Mouse (Mus musculus) CH12.LX (cell line): ENCODE measurements around the gene Srp54a.

ENCODE experiments used
- CTCF ChIP-seq, 2 experiments: IDR thresholded peaks in 1 of 2; conservative IDR thresholded peaks in 1 of 2; 2 replicates each; pipeline ENCODE4 v1.5.1; 2011 to 2012; ENCODE audit warnings: low read depth in 2 of 2, low read length in 2 of 2, improper control_type of control experiment in 1 of 2, inconsistent platforms in 1 of 2, mild to moderate bottlenecking in 1 of 2, moderate library complexity in 1 of 2
- MXI1 ChIP-seq: IDR thresholded peaks from 2 replicates; pipeline ENCODE4 v1.6.1; 2011; ENCODE audit warnings: mild to moderate bottlenecking, low read depth, low read length, improper control_type of control experiment

DNA sequence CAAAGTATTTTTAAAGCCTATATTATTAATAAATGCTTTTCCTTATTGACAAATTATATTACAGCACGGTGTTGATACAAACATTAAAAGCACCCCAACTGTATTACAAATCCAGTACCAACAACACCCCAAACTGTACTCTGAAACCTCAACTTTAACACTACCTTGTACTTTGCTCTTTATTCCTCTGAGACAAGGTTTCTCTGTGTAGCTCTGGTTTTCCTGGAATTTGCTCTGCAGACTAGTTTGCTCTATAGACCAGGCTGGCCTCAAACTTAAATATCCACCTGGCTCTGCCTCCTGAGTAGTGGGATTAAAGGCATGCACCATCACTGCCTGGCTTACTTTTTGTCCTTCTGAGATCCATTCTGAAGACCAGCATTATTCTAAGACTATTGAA lies 17.9 kb upstream of the Srp54a start:
- TF ChIP-seq CTCF (conservative IDR thresholded peaks at IDR 0.05 in 1 of 2, IDR thresholded peaks at IDR 0.05 in 1 of 2; ENCODE audit: low read depth in 2 of 2, low read length in 2 of 2) (no peak), MXI1 (no peak)
